Mouse (Mus musculus) left cerebral cortex, adult 2 months (tissue): ENCODE results near the gene Brd2. TPM values are rescaled to one million over a fixed set of nuclear protein-coding genes. Genes with fewer than 3 reads are reported as not detected.

ENCODE experiments used
- DNase-seq, 2 experiments: peaks; one replicate each; pipeline ENCODE4 v3.0.0; 2021 to 2022; ENCODE audit warnings: low spot score in 2 of 2, mixed read lengths in 1 of 2; ENCODE audit errors: extremely low spot score in 1 of 2
- H3K27ac ChIP-seq: fragments of 200-600 bp; 2 replicates; pipeline ENCODE4 v1.8.1; 2022
- H3K4me3 ChIP-seq: fragments of 200-600 bp; 2 replicates; pipeline ENCODE4 v1.8.1; 2022
- CTCF ChIP-seq: fragments of 200-600 bp; IDR thresholded peaks from 2 replicates; pipeline ENCODE4 v1.8.1; 2022; ENCODE audit warnings: antibody characterized with exemption, mild to moderate bottlenecking, moderate library complexity
- intact Hi-C: fragments of 180-260 bp; cut with DNase I; formaldehyde crosslinking; loops from one replicate; pipeline ENCODE4 v1.15.1; 2025
- total RNA-seq, 2 experiments: library from RNA; stranded (reverse); gene quantifications; 2 replicates each; pipeline ENCODE4 v1.2.3; 2021

Gene Brd2
- total RNA-seq, 2 experiments from 2014 or later: 177 to 179 TPM

GRCm38 (mm10) chr17:34096497-34097010 is 25.9 kb downstream of the Brd2 start:
- TF ChIP-seq CTCF: no peak
- Histone ChIP-seq H3K27ac (no peak overlapping the region), H3K4me3 (no peak overlapping the region)
- no peak for DNase-seq
- intact Hi-C loops: no loop called here

- H3K27ac ChIP-seq: no peak overlapping the region
- intact Hi-C loops: no loop called here
- DNase-seq: no peak
- H3K4me3 ChIP-seq: no peak overlapping the region
- no peak for TF ChIP-seq CTCF
These were observed 28.0 kb downstream of the Brd2 start for GRCm38 (mm10) chr17:34094283-34095035.

GRCm38 (mm10) chr17:34093199-34093874 is 29.1 kb downstream of the Brd2 start:
- intact Hi-C loops: no loop called here
- TF ChIP-seq CTCF: no peak
- Histone ChIP-seq H3K27ac (no peak overlapping the region), H3K4me3 (no peak overlapping the region)
- no peak for DNase-seq

DNA sequence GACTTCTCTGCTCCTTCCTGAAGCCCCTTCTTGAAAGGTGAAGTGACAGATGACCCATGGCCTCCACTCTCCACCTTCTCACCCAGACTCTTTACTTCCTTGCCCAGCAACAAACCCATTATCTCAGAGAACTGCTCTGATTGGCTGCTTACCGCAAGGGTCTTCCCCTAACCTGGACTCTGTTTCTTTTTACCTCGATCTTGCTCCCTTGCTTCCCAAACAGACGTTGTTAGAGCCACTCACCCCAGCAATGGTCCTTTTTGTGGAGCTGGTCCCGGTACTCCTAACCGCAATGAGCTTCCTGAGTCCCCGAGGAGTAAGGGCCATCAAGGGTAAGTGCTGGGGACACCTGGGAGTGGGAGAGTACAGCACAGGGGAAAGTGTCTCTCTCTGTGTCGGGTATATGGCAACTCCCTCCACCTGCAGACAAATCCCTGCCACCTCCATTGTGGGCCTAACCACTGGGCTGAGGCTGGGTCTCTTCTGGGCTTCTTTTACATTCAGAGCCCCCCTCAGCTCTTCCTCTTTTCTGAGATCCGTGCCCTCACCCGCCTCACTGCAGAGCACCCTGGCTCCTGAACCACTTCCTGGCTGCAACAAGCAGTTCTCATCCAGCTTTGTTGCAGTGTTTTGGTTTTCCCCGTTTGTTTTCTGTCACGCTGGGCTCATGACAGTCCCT is 30.1 kb downstream of the Brd2 start, which contains the start of gene H2-Oa:
Gene H2-Oa (plus strand): TSS at position 144 of the 679 bp plus-strand sequence.
- Histone ChIP-seq H3K4me3 (no peak within 1 kb of the TSS), H3K27ac (no peak within 1 kb of the TSS)
- intact Hi-C loops: no loop called here
- TF ChIP-seq CTCF: no peak
- no peak for DNase-seq

DNA sequence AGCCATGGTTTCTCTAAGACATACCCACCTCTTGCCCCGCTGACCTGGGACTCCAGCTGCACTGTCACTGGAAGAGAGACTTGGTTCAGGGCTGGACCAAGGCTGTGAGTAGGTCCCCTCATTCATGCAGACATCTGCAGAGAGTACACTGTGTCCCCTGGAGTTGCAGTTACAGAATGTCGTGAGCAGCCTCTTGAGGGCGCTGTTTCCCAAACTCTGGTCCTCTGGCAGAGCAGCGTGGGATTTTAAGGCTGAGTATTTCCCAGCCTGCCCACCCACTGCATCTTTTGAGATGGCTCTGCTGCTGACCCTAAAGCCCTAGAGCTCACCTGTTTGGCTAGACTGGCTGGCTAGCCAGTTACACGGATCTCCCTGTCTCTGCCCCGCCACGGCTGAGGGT is 31.5 kb downstream of the Brd2 start:
- Histone ChIP-seq H3K4me3 (no peak overlapping the region), H3K27ac (no peak overlapping the region)
- TF ChIP-seq CTCF: peak; percentile 38
- DNase-seq: no peak
- intact Hi-C loops: no loop called here

DNA sequence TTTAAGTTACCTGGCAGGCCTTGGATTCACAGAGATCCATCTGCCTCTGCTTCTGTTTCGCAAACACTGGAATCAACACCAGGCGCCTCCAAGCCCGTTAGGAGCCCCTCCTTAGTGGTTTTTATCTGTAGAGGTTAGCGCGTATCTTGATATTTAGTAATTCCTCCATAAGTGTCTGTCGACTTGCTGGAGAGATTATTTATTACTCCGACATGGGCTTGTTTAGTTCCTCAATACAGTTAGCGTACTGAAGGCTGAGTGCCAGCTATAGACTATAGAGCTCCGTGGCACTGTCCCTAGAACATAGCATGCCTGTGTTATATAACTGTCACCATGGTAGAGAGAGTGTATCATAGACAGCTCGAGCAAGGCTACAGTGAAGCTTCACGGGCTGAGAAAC is 34.3 kb downstream of the Brd2 start:
- no peak for DNase-seq
- intact Hi-C loops: no loop called here
- no peak for TF ChIP-seq CTCF
- Histone ChIP-seq H3K4me3 (no peak overlapping the region), H3K27ac (no peak overlapping the region)

DNA sequence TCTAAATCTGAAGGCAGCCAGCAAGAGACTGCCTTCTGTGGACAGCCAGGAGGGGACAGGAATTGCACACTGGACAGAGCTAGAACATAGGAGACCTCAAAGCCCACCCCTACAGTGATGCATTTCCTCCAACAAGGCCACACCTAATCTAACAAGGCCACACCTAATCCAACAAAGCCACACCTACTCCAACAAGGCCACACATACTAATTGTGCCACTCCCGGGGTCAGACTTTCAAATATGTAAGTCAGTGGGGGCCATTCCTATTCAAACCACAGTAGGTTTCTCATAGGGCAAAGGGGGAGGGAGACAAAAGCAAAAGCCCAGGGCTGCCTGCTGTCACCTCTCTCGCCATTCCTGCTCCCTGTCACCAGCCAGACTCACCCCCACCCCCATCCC is 35.0 kb downstream of the Brd2 start:
- intact Hi-C loops: no loop called here
- H3K27ac ChIP-seq: no peak overlapping the region
- H3K4me3 ChIP-seq: no peak overlapping the region
- no peak for TF ChIP-seq CTCF
- DNase-seq: no peak

DNA sequence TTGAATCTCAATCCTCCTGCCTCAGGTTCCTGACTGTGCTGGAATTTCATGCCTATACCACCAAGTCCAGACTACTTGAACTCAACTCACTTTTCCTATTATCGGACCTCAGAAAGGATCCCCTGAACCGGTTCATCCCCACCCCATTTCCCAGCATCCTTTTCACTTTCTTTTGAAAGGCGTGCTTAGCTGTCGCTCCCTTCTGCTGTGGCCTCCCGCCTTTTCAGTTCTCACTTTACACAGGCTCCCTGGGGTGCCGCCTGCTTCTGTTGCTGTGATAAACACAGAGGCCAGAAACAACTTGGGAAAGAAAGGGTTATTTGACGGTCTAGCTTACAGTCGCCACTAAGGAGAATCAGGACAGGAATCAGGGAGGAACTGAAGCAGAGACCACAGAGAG is 39.3 kb downstream of the Brd2 start:
- Histone ChIP-seq H3K27ac (no peak overlapping the region), H3K4me3 (no peak overlapping the region)
- no peak for DNase-seq
- TF ChIP-seq CTCF: no peak
- intact Hi-C loops: no loop called here

DNA sequence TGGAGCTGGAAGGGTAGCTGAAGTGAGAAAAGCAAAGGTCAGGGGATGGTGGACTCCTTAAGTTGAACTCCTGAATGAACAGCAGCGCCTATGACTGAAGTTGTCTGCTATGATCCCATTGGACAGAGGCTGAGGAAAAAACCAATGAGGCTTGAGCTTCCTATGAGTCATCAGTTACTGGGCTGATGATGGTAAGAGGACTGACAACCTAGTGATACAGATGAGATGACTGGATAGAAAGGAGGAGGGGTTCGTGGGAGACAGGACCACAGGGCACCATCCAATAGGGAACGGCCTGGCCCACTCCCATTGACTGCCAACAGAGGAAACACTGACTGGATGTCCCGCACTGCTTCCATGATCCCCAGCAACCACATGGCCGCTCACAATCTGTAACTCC is 42.8 kb downstream of the Brd2 start:
- DNase-seq: no peak
- H3K4me3 ChIP-seq: no peak overlapping the region
- H3K27ac ChIP-seq: no peak overlapping the region
- TF ChIP-seq CTCF: no peak
- intact Hi-C loops: loop anchor here (5.0 to 10.0 kb wide), 2 partner anchors 158 to 265 kb away; partner anchors contain the start of gene H2-Ob

DNA sequence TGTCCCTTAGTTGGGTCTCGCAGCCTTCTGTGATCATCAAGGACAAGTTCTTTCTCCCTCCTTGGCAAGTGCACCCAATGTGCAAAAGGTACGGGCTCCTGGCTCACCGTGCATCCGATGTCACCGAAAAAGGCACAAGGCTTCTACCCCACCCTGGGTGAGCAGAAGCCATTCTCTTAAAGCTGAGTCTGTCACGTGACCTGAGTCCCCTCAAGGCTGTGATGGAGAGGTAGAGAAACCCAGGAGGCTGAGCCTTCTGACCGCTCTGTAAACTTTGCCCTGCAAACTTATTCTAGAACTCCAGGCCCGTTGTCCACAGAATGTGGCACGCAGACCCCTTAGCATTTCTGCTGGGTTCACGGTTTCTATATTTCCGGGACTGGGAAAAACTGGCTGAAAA is 43.4 kb downstream of the Brd2 start:
- no peak for DNase-seq
- H3K27ac ChIP-seq: no peak overlapping the region
- intact Hi-C loops: loop anchor here (5.0 to 10.0 kb wide), 2 partner anchors 158 to 266 kb away; partner anchors contain the start of gene H2-Ob
- TF ChIP-seq CTCF: no peak
- no peak overlapping the region for H3K4me3 ChIP-seq

- intact Hi-C loops: loop anchor here (5.0 to 10.0 kb wide), 2 partner anchors 159 to 267 kb away; partner anchors contain the start of gene H2-Ob
- no peak overlapping the region for H3K4me3 ChIP-seq
- no peak overlapping the region for H3K27ac ChIP-seq
- TF ChIP-seq CTCF: no peak
- no peak for DNase-seq
These were observed 44.3 kb downstream of the Brd2 start for GRCm38 (mm10) chr17:34078148-34078547.

- TF ChIP-seq CTCF: peak; percentile 82
- Histone ChIP-seq H3K27ac (no peak overlapping the region), H3K4me3 (no peak overlapping the region)
- DNase-seq: peak; percentile 60 to 65
- intact Hi-C loops: loop anchor here (1.0 to 10.0 kb wide), 4 partner anchors 45 to 267 kb away; partner anchors contain the start of gene H2-Ob
These were observed 44.9 kb downstream of the Brd2 start for GRCm38 (mm10) chr17:34077549-34077948.
